Mouse (Mus musculus) limb, embryonic 12.5 days (tissue): ENCODE data around the gene Eva1b. TPM values are rescaled to one million over a fixed set of nuclear protein-coding genes. Genes with fewer than 3 reads are reported as not detected.

Source experiments
- ATAC-seq: fragments of 200-750 bp; cut with Nextera tagmentation; 2 replicates; pipeline ENCODE4 v1.8.0; 2017; ENCODE audit warnings: low read depth, moderate TSS enrichment; ENCODE audit not compliant: insufficient number of reproducible peaks, insufficient read depth, low FRiP score, low TSS enrichment
- H3K27ac ChIP-seq: fragments of 300-500 bp; sonication (generic); 2 replicates; pipeline ENCODE4 v1.5.1; 2016; ENCODE audit warnings: mild to moderate bottlenecking, moderate library complexity
- H3K27me3 ChIP-seq: fragments of 300-500 bp; sonication (generic); 2 replicates; pipeline ENCODE4 v1.6.1; 2016; ENCODE audit warnings: mild to moderate bottlenecking, moderate library complexity
- H3K36me3 ChIP-seq: fragments of 300-500 bp; sonication (generic); 2 replicates; pipeline ENCODE4 v1.6.1; 2016; ENCODE audit warnings: mild to moderate bottlenecking, moderate library complexity
- H3K4me1 ChIP-seq: fragments of 300-500 bp; sonication (generic); replicated peaks from 2 replicates; pipeline ENCODE4 v1.6.1; 2016
- H3K4me2 ChIP-seq: fragments of 300-500 bp; sonication (generic); 2 replicates; pipeline ENCODE4 v1.6.1; 2016; ENCODE audit warnings: mild to moderate bottlenecking, moderate library complexity
- H3K4me3 ChIP-seq: fragments of 300-500 bp; sonication (generic); replicated peaks from 2 replicates; pipeline ENCODE4 v1.5.1; 2016; ENCODE audit warnings: mild to moderate bottlenecking
- H3K9ac ChIP-seq: fragments of 300-500 bp; sonication (generic); replicated peaks from 2 replicates; pipeline ENCODE4 v1.6.1; 2016; ENCODE audit warnings: mild to moderate bottlenecking, moderate library complexity
- H3K9me3 ChIP-seq: fragments of 300-500 bp; sonication (generic); 2 replicates; pipeline ENCODE4 v1.6.1; 2016; ENCODE audit warnings: mild to moderate bottlenecking, moderate library complexity
- WGBS: fragments of 180-500 bp; shearing (Covaris S2); methylation state at CpG from one replicate; pipeline ENCODE4 v1.1.7; 2016; 5-methylcytosine and 5-hydroxymethylcytosine counted together
- polyA plus RNA-seq: library from polyadenylated mRNA; unstranded; fragments of >200 nt; fragmentation: Nextera tagmentation; extraction: Ambion mirVana; gene quantifications from 2 replicates; pipeline ENCODE4 v1.2.1, GENCODE M21; 2016

Gene Eva1b
- polyA plus RNA-seq, 1 experiment from 2014 or later, result 65.6 TPM

DNA sequence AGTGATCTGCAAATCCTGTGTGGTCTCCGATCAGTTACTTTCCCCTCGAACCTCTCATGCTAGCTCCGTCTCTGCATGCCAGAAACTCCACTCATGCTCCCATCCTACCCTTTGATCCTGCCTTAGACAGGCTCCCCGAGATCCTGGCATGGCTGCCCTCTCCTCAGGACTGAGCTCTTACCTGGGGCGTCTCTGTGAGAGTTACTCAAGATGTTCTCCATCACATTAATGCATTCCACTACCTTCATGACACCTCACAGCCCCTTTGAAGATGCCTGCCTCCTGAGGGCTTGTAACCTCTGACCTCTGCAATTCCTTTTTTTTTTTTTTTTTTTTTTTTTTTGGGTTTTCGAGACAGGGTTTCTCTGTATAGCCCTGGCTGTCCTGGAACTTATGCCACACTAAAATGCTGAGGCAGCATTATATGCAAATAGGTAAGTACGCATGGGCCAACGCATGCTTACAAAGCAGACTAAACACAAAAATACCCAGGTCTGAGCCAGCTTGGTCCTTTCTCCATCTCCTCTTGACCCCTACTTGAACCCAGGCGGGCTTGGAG, 491 bp upstream of the Eva1b start:
- Histone ChIP-seq H3K4me3 (peak overlapping the region; percentile 80; the same call in 1 of the 2 replicates), H3K36me3 (peaks cover 6% of the 10 kb centered on the region; the same call in 1 of the 2 replicates), H3K4me2 (peak overlapping the region; percentile 99), H3K9me3 (no peaks in the 10 kb centered on the region), H3K27ac (peak overlapping the region; percentile 98), H3K4me1 (peaks cover 51% of the 10 kb centered on the region), H3K27me3 (no peaks in the 10 kb centered on the region), H3K9ac (no peak overlapping the region)
- ATAC-seq, result no peak
- 14% methylated on average over 9 of the region's 9 CpGs for WGBS

DNA sequence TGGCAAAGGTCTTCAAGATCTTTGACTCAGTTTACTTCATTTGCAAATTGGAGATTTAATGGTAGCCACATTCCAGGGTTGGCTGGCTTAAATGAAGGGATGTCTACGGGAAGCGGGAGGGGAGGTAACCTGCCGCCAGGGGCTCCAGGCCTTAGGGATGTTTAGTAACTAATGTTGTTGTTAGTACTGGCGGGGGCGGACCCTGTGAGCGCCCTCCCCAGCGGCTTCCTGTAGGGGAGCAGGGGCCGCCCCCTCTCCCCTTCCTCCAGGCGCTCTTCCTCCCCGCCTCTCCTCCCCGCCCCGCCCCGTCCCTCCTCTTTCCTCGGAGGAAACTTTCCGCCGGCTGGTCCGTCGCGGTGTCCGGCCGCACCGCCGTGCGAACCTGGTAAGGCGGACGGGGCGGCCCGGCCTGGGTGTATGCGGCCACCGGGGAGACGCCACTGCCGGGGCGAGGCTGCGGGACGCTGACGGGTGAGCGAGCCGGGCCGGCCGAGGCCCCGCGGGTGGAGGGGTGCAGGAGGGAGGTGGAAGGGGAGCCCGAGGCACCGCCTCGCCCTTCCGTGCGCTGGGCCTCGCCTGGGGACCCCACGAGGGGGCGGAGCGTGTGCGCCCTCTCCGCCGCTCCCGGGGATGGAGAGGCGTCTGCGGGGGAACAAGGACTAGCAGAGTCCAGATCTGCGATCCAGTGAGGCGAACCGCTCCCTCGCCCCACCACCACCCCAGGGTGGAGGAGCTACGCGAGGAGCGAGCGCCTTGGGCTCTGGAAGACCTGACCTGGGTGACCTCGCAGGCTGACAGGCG, 817 bp downstream of the Eva1b start:
- Histone ChIP-seq H3K9ac (peak overlapping the region; percentile 92), H3K27ac (peak overlapping the region; percentile 98), H3K9me3 (no peaks in the 10 kb centered on the region), H3K4me1 (peaks cover 60% of the 10 kb centered on the region), H3K27me3 (no peaks in the 10 kb centered on the region), H3K4me3 (peak overlapping the region; percentile 80), H3K4me2 (peak overlapping the region; percentile 99), H3K36me3 (peaks cover 15% of the 10 kb centered on the region)
- WGBS, result under 1% methylated on average over 64 of the region's 67 CpGs
- ATAC-seq, result no peak

DNA sequence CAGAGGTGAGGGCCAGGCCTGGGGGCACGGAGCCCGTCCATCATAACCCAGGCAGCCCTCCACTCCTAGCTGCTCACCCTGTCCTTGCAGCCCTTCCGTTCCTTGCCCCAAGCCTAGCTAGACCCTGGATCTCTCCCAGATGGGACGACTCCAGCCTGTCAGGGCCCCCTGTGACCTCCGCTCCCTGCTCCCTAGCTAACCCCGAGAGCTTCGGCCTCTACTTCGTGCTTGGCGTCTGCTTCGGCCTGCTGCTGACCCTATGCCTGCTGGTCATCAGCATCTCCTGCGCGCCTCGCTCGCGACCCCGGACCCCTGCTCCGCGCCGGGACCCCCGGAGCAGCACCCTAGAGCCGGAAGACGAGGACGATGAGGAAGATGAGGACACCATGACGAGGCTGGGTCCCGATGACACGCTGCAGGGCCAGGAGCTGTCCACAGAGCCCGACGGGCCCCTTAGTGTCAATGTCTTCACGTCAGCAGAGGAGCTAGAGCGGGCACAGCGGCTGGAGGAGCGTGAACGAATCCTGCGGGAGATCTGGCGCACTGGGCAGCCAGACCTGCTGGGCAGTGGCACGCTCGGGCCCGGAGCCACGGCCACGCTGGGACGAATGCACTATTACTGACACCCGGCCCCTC, 1.6 kb downstream of the Eva1b start:
- H3K27me3 ChIP-seq, result no peaks in the 10 kb centered on the region
- H3K4me1 ChIP-seq, result peaks cover 60% of the 10 kb centered on the region
- H3K27ac ChIP-seq, result peak overlapping the region; percentile 98
- peak overlapping the region; percentile 80 for H3K4me3 ChIP-seq
- peak overlapping the region; percentile 99 for H3K4me2 ChIP-seq
- peaks cover 15% of the 10 kb centered on the region for H3K36me3 ChIP-seq
- no peak for ATAC-seq
- 8% methylated on average over 42 of the region's 42 CpGs for WGBS
- H3K9ac ChIP-seq, result peak overlapping the region; percentile 92
- H3K9me3 ChIP-seq, result no peaks in the 10 kb centered on the region

DNA sequence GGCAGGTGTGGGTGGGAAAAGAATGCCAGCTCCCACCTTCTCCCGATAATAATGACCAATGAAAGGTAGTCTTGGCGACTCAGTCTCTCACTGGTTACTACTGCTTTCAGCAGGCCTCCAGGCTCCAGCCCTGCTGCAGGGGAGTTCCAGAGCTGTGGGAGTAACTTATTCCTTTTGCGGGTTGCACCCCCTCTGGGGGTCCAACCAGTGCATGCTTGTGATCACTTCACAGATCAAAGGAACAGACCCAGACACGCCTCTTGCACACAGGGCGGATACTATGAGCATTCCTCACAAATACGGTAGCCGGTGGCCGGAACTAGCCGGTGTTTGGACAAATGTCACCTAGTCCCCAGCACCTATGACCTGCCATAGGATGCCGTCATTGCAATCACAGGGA, 2.3 kb downstream of the Eva1b start:
- Histone ChIP-seq H3K36me3 (peaks cover 15% of the 10 kb centered on the region), H3K27ac (peak overlapping the region; percentile 98), H3K27me3 (no peaks in the 10 kb centered on the region), H3K4me2 (peak overlapping the region; percentile 99), H3K9ac (peak overlapping the region; percentile 92), H3K4me1 (peaks cover 60% of the 10 kb centered on the region), H3K9me3 (no peaks in the 10 kb centered on the region), H3K4me3 (peak overlapping the region; percentile 80)
- peak; percentile 18 for ATAC-seq
- 7% methylated on average over 10 of the region's 10 CpGs for WGBS

DNA sequence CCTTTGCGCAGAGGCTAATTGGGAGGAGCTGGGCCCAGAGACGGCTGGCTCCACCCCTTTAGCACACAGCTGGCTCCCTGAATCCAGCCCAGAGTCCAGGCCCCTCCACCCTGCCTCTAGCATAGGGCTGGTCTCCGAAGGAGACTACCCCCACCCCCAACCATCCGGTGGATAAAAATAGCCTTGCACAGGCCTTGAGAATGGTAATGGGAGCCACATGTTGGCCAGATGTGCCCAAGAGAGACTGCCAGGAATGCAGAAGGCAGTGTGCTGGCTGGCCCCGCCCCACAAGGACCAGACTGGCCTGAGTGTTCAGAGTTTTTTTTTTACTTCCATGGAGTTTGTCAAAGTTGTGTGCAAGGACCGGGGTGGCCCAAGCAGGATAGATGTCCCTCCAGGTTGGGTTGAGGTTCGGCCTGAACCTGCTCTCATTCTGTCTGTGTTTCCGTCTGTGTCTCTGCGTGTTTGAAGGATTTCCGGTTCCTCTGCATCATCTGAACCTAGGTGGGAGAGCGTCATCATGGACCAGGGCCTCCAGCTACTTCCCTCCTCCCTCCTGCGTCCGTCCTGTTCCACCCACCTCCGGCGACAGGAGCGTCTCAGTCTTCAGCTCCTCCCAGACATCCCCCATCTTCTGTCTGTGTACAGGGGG, 2.9 kb downstream of the Eva1b start:
- WGBS, result 7% methylated on average over 16 of the region's 16 CpGs
- Histone ChIP-seq H3K9me3 (no peaks in the 10 kb centered on the region), H3K4me2 (peak overlapping the region; percentile 99), H3K27me3 (no peaks in the 10 kb centered on the region), H3K27ac (peak overlapping the region; percentile 98), H3K9ac (peak overlapping the region; percentile 92; the same call in 1 of the 2 replicates), H3K36me3 (peaks cover 15% of the 10 kb centered on the region), H3K4me1 (peaks cover 62% of the 10 kb centered on the region), H3K4me3 (peak overlapping the region; percentile 80)
- ATAC-seq, result peak; percentile 89

DNA sequence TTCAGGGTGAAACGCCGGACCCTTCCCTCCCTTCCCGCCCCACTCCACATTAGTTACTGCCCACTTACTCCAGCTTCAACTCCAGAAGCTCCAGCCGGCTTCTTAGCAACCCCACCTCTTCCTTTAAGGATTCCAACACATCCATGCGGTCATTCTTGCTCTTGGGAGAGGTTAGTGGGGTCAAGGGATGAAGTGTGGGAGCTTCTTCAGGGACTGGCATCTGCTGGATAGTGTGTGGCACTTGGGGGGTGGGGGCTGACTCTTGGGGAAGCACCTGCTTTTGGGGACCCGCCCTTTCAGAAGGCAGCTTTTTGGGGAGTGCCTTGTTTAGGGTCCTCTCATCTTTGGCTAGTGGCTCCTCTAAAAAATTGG, 3.4 kb downstream of the Eva1b start:
- H3K27ac ChIP-seq, result peak overlapping the region; percentile 98
- 38% methylated on average over 6 of the region's 6 CpGs for WGBS
- H3K4me1 ChIP-seq, result peaks cover 63% of the 10 kb centered on the region
- H3K27me3 ChIP-seq, result no peaks in the 10 kb centered on the region
- H3K9me3 ChIP-seq, result no peaks in the 10 kb centered on the region
- ATAC-seq, result no peak
- peaks cover 15% of the 10 kb centered on the region for H3K36me3 ChIP-seq
- H3K4me3 ChIP-seq, result peak overlapping the region; percentile 80
- peak overlapping the region; percentile 99 for H3K4me2 ChIP-seq
- peak overlapping the region; percentile 50; the same call in 1 of the 2 replicates for H3K9ac ChIP-seq

DNA sequence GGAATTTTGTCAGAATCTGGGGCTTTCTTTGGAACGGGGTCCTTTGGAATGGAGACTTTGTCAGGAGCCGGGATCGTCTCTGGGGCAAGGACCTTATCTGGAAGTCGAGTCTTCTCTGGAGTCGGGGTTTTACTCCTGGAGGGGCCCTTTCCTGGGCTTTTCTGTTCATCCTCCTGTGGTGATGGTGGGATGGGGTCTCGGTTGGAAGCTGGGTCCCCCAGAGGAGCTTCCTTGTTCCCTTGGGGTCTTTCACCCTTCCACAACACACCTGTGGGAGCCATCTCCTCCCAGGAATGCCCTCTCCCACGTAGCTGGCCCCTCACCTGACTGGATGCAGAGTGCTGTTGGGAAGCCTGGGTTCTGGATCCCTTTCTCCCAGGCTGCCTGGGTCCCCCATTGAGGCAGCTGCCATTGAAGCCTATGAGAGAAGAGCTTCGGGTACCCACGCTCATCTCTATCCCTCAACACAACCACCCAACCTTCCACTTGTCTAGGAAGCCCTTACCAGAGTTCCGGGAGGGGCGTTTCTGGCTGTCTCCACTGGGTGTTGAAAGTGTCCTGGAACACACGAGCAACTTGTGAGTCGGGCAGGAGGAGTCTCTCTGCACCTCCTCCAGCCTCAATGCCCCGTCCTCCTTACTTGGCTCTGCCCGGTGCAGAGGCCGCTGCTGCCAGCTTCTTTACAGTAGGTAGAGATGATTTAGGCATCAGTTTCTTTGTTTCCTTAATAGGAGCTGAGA, 4.3 kb downstream of the Eva1b start:
- Histone ChIP-seq H3K9ac (no peak overlapping the region), H3K4me3 (no peak overlapping the region), H3K4me1 (peaks cover 62% of the 10 kb centered on the region)

DNA sequence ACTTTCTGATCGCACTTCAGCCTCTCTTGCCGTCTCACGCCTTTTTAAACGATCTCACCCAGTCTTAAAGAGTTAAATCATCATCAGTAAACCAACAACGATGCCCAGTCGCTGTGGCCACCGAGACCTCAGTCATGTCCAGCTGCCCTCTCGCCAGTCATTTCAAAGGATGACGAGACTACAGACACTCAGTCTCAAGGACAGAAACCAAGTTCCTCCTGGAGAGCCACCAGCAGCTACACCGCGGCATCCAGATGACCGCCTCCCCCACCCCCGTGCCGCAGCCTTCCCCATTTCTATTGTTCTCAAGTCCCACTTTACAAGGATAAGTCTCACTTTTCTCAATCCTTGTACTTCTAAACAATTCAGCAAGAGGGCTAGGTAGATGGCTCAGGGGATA, 5.3 kb downstream of the Eva1b start:
- no peak for ATAC-seq
- Histone ChIP-seq H3K27ac (no peak overlapping the region), H3K27me3 (no peaks in the 10 kb centered on the region), H3K9me3 (peaks cover 5% of the 10 kb centered on the region; the same call in 1 of the 2 replicates), H3K9ac (no peak overlapping the region), H3K4me3 (no peak overlapping the region), H3K4me2 (no peak overlapping the region), H3K4me1 (peaks cover 53% of the 10 kb centered on the region), H3K36me3 (peaks cover 22% of the 10 kb centered on the region)
- WGBS, result 61% methylated on average over 14 of the region's 14 CpGs

More for the DNA sequence above, 4.3 kb downstream of the Eva1b start:
- Histone ChIP-seq H3K27ac (peak overlapping the region; percentile 98; the same call in 1 of the 2 replicates), H3K9me3 (peaks cover 3% of the 10 kb centered on the region; the same call in 1 of the 2 replicates), H3K27me3 (no peaks in the 10 kb centered on the region), H3K36me3 (peaks cover 20% of the 10 kb centered on the region), H3K4me2 (peak overlapping the region; percentile 99; the same call in 1 of the 2 replicates)
- no peak for ATAC-seq
- WGBS, result 80% methylated on average over 16 of the region's 16 CpGs

DNA sequence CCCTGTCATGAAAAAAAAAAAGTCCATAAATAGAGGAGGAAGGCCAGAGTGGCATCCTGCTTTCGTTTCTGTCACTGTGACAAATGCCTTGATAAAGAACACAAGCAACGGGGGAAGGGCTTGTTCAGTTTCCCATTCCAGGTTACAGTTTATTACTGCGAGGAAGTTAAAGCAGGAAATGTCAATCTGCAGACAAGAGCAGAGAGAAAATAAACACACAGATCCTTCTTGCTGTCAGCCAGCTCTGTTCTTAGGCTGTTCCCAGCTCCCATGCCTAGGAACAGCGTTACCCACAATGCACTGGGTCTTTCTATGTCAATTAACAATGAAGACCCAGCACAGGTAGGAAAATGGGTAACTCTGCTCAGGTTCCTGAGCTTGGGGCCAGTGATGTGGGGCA, 7.6 kb downstream of the Eva1b start:
- WGBS, result 38% methylated on average over 4 of the region's 4 CpGs
- Histone ChIP-seq H3K4me2 (no peak overlapping the region), H3K27ac (peak overlapping the region; percentile 78), H3K27me3 (no peaks in the 10 kb centered on the region), H3K4me1 (peaks cover 38% of the 10 kb centered on the region), H3K9me3 (peaks cover 5% of the 10 kb centered on the region; the same call in 1 of the 2 replicates), H3K9ac (no peak overlapping the region), H3K4me3 (no peak overlapping the region), H3K36me3 (peaks cover 22% of the 10 kb centered on the region)
- no peak for ATAC-seq

DNA sequence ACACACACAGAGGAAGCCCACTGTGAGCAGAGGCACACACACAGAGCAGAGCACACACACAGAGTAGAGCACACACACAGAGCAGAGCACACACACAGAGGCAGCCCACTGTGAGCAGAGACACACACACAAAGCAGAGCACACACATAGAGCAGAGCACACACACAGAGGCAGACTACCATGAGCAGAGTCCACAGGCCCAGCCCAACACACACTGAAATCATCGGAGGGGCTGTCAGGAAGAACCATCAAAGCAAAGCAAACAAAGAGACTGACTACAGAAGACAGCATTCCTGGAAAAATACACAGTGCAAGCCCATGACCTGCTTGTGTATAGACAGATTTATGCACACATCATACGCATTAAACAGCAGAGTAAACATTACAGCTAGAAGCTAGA, 8.3 kb downstream of the Eva1b start:
- H3K4me3 ChIP-seq, result no peak overlapping the region
- peaks cover 32% of the 10 kb centered on the region for H3K4me1 ChIP-seq
- H3K27me3 ChIP-seq, result no peaks in the 10 kb centered on the region
- WGBS, result 66% methylated on average over 2 of the region's 2 CpGs
- ATAC-seq, result no peak
- H3K9me3 ChIP-seq, result peaks cover 5% of the 10 kb centered on the region; the same call in 1 of the 2 replicates
- peaks cover 22% of the 10 kb centered on the region for H3K36me3 ChIP-seq
- no peak overlapping the region for H3K9ac ChIP-seq
- H3K27ac ChIP-seq, result peak overlapping the region; percentile 78
- H3K4me2 ChIP-seq, result no peak overlapping the region
